Mouse (Mus musculus): ENCODE measurements at regions not wholly inside any gene's neighbourhood (a gene's known extent, or its start where the extent isn't known, plus 50 kb on each side); places are given as distances from the start of the nearest gene placed in this dataset.

DNA sequence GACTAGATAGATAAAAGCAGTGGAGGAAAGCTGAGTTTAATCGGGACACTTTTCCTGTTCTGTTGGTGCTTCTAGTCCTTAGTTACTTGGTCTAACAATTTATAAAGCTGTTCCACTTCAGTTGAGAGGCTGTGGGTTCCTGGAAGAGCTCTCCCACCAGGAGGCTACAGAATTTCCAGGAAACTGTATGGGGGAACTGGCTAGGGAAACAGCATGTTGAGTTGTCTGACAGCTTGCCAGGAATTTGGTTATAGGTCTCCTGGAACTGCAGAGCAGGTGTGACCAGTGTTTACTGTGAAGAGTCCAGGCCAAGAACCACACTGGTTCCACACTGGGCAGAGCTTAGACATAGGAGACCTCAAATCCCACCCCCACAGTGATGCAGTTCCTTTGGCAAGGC, 65.0 kb upstream of the Pik3cg start:
- DNase-seq (ENCODE audit: low spot score) = no peak

GRCm38 (mm10) chr12:32279861-32280260, 71.4 kb upstream of the Pik3cg start:
- no peak for DNase-seq (ENCODE audit: low spot score)

GRCm38 (mm10) chr12:32280309-32280708, 71.8 kb upstream of the Pik3cg start:
- no peak for DNase-seq (ENCODE audit: low spot score)

GRCm38 (mm10) chr12:32282371-32283163, 74.1 kb upstream of the Pik3cg start:
- no peak for DNase-seq (ENCODE audit: low spot score)

GRCm38 (mm10) chr12:32285039-32285438, 76.6 kb upstream of the Pik3cg start:
- no peak for DNase-seq (ENCODE audit: low spot score)

DNA sequence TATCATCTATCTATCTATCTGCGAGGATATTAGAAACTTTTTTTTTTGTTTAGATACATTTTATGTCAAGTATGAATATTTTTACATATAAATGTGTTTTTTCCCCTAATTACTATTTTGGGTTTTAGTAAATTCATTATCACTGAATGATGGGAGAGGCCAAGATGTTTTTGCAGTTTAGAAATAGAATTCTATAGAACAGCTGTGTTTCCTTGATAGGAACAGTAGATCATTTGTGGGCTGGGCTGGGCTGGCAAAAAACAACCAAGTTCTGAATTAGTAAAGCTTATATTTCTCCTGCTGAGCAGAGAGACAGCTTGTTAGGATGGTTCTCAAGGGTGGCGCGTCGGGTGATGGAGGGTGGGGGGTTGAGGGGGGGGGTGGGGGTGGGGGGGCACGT, 78.2 kb upstream of the Pik3cg start:
- DNase-seq (ENCODE audit: low spot score) = no peak

DNA sequence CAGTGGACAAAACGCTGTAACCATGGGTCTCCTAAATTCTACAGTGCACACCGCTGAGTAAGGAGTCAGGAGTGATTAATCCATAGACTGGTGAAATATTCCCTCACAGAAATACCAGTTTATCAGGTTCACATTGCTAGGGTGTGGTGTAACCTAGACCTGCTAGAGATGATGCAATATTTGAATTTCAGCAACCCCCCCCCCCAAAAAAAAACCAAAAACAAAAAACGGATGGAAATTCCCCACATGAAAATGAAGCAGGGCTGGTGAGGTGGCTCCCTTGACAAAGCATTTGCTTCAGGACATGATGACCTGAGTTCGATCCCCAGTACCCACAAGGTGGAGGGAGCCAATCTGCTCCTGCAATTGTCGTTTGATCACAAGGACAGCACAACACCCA, 82.7 kb upstream of the Pik3cg start:
- no peak for DNase-seq (ENCODE audit: low spot score)

DNA sequence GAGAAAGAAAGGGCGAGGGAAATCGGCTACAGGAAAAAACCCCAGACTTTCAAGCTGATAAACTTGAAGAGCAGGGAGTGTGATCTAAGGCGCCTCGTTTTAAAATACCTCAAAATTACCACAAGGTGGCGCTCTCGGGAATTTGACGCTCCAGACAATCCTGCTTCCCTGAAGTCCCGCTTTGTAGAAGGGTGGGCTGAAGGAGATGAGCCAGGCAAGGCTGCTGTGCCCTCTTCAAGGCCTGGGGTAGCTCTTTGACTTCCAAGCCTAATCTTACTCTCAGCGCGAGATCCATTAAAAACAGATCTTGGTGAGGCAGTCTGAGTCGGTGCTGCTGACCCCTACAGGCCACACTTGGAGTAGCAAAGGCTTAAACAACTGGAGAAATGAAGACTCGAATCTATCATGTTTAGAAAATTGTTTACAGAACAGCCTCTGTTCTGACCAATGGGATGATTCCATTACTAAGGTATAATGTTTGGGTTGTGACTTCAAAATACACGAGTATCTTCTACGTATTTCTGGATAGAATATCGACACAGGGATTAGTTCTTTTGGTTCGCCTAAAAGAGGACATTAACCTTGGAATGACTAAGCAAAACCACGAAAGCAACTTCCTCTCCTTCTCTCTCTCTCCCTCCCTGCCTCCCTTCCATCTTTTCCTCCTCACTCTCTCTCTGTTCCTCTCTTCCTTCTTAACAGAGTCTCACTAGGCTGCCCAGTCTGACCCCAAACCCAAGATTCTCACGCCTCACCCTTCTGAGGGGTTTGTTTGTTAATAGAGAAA, 83.7 kb upstream of the Pik3cg start:
- DNase-seq (ENCODE audit: low spot score) = peak; percentile 42

DNA sequence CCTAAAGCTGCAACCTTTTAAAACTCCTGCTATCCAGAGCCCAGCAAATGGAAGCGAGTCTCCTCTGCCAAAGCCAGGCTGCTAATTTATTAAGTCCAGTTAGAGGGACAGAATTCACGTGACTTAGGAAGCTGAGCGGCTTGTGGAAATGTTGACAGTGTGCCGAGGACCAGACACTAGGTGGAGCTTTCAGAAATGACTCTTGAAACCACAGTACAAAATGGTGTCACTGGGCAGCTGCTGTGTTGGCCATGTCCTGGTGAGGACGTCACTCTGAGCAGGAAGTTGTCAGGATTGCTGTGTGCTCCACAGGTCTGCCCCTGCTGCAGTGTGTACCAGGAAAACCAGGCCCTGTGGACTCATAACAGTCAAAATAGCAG, 84.3 kb upstream of the Pik3cg start:
- DNase-seq (ENCODE audit: low spot score) = no peak

DNA sequence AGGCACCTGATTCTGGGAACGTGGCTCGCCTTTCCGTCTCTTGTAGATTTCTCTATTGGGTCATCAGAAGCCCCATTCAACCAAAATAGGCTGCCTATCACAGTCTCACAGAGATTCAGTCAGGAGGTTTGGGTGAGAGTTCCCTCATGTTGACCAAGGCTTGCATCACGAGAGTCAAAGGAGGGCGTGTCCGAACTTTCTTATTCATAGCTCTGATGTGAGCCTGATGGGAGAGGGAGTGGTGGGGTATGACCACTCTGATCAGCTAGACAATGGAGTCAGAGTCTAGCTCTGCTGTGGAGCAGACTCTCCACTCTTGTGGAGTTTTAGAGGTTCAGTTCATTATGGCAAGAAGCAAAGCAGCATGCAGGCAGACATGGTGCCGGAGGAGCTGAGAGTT, 81.1 kb upstream of the Ccdc71l start:
- no peak for DNase-seq (ENCODE audit: low spot score)

GRCm38 (mm10) chr12:32299714-32300113, 78.8 kb upstream of the Ccdc71l start:
- no peak for DNase-seq (ENCODE audit: low spot score)

GRCm38 (mm10) chr12:32305736-32306135, 72.8 kb upstream of the Ccdc71l start:
- no peak for DNase-seq (ENCODE audit: low spot score)

DNA sequence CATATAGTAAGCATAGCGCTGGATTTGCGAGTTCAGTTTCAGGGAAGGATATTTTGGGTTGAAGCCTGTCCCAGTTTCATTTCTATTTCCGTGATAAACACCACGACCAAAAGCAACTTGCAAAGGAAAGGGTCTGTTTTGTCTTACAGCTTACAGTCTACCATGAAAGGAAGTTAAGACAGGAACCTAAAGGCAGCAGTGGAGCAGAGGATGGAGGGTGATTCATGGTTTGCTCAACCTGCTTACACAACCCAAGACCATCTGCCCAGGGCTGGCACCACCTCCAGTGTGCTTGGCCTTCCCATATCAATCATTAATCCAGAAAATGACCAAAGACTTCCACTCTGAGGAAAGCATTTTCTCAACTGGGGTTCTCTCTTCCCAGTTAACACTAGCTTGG, 72.2 kb upstream of the Ccdc71l start:
- no peak for DNase-seq (ENCODE audit: low spot score)

DNA sequence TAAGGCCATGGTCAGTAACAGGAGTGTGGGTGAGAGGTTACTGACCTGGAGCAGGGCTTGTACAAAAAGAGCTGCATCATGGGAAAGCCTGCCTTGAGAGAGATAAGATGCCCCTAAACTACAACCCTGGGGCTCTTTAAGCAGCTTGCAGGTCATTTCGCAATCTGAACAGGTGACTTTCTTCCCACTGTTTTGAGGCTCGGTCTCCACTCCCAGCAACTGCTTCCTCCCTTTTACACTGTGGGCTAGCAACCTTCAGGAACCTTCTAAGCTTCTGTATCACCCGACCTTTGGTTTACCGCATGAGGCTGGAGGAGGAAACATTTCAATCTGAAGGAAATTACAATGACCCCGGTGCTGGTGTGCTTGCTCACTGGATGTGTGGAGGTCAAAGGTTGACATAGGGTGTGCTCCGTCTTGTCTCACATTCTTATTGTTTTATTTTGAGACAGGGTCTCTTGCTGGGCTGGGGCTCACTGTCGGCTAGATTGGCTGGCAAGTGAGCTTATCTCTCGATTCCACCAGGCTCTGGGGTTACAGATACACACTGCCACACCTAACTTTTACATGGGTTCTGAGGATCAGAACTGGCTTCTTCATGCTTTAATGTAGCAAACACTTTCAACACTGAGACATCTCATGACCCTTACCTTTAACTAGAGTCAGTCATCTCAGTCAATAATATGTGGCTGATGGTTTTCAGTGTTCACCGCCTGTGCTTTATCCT, 71.1 kb upstream of the Ccdc71l start:
- DNase-seq (ENCODE audit: low spot score) = no peak

DNA sequence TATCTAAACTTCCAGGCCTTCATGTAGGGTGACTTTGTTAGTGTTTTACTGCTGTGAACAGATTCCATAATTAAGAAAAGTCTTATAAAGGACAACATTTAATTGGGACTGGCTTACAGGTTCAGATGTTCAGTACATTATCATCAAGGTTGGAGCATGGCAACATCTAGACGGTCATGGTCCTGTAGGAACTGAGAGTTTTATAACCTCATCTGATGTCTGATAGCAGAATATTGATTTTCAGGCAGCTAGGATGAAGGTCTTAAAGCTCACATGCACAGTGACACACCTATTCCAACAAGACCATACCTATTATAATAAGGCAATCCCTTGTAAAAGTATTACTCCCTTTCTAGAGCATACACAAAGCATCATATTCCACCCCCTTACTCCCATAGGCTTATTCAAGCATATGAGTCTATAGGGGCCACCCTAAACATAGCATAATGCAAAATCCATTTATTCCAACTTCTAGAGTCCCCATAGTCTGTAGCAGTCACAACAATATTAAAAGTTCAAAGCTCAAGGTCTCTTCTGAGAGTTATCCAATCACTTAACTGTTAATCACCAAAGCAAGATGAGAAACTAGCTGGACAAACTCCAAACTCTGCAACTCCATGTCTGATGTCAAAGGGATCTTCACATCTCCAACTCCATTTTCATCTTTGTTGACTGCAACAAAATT, 63.3 kb upstream of the Ccdc71l start:
- no peak for DNase-seq (ENCODE audit: low spot score)

Data from ovary, postnatal 10 days (tissue).